Mouse (Mus musculus) CH12.LX (cell line): ENCODE results near the gene Gm49380. TPM values are rescaled to one million over a fixed set of nuclear protein-coding genes. Genes with fewer than 3 reads are reported as not detected.
A peak's percentile ranks its signal among the peaks of the same experiment; 100 is the strongest.

Source experiments
- DNase-seq: peaks from one replicate; pipeline ENCODE4 v3.0.0-alpha.2; 2013; ENCODE audit errors: extremely low read depth
- H3K27ac ChIP-seq: 2 replicates; pipeline ENCODE4 v1.5.1; 2012; ENCODE audit warnings: low read depth, mild to moderate bottlenecking, control low read depth, moderate library complexity; ENCODE audit not compliant: insufficient read depth
- H3K27me3 ChIP-seq: replicated peaks from 2 replicates; pipeline ENCODE3; 2012; ENCODE audit warnings: inconsistent platforms
- H3K36me3 ChIP-seq, 2 experiments: replicated peaks in 1 of 2; 2 replicates each; pipeline versions ENCODE3 to v1.6.1; 2012; ENCODE audit warnings: inconsistent platforms in 1 of 2, low read length in 1 of 2, mild to moderate bottlenecking in 1 of 2, mixed read lengths in 1 of 2, moderate library complexity in 1 of 2; ENCODE audit not compliant: control insufficient read depth in 1 of 2, insufficient read depth in 1 of 2
- H3K4me1 ChIP-seq, 2 experiments: 2 replicates each; pipeline ENCODE4 v1.6.1; 2012; ENCODE audit warnings: inconsistent platforms in 1 of 2, moderate library complexity in 1 of 2; ENCODE audit not compliant: insufficient read depth in 2 of 2, control insufficient read depth in 1 of 2
- H3K4me2 ChIP-seq: 2 replicates; pipeline ENCODE4 v1.6.1; 2012; ENCODE audit warnings: low read depth, mild to moderate bottlenecking, control low read depth; ENCODE audit not compliant: poor library complexity, insufficient read depth, severe bottlenecking
- H3K4me3 ChIP-seq, 3 experiments: fragments of 150-350 bp in 1 of 3; sonication (generic) in 1 of 3; replicated peaks in 1 of 3; 2 replicates each; pipeline versions ENCODE3 to v1.5.1; 2011 to 2012; ENCODE audit warnings: low read depth in 2 of 3, low read length in 2 of 3, mild to moderate bottlenecking in 2 of 3, moderate library complexity in 2 of 3, control low read depth in 1 of 3, improper control_type of control experiment in 1 of 3, inconsistent platforms in 1 of 3, mixed read lengths in 1 of 3; ENCODE audit not compliant: poor library complexity in 1 of 3
- H3K79me2 ChIP-seq: replicated peaks from 2 replicates; pipeline ENCODE4 v1.6.1; 2012; ENCODE audit warnings: mild to moderate bottlenecking, moderate library complexity; ENCODE audit not compliant: control insufficient read depth, poor library complexity, insufficient read depth, severe bottlenecking; ENCODE audit errors: extremely low read depth
- H3K9ac ChIP-seq: 2 replicates; pipeline ENCODE4 v1.6.1; 2012; ENCODE audit warnings: low read depth, mild to moderate bottlenecking, control low read depth, moderate library complexity; ENCODE audit not compliant: insufficient read depth
- H3K9me3 ChIP-seq: replicated peaks from 2 replicates; pipeline ENCODE3; 2012; ENCODE audit warnings: low read length, inconsistent platforms, mixed read lengths
- BHLHE40 ChIP-seq: IDR thresholded peaks from 2 replicates; pipeline ENCODE4 v1.6.1; 2011; ENCODE audit warnings: mild to moderate bottlenecking, low read depth, low read length, improper control_type of control experiment
- CTCF ChIP-seq, 2 experiments: IDR thresholded peaks in 1 of 2; conservative IDR thresholded peaks in 1 of 2; 2 replicates each; pipeline ENCODE4 v1.5.1; 2011 to 2012; ENCODE audit warnings: low read depth in 2 of 2, low read length in 2 of 2, improper control_type of control experiment in 1 of 2, inconsistent platforms in 1 of 2, mild to moderate bottlenecking in 1 of 2, moderate library complexity in 1 of 2
- E2F4 ChIP-seq: IDR thresholded peaks from 2 replicates; pipeline ENCODE4 v1.6.1; 2011; ENCODE audit warnings: low read depth, low read length, improper control_type of control experiment; ENCODE audit not compliant: insufficient replicate concordance
- ELF1 ChIP-seq: IDR thresholded peaks from 2 replicates; pipeline ENCODE4 v1.6.1; 2014; ENCODE audit warnings: low read depth, mild to moderate bottlenecking, inconsistent platforms, low read length, improper control_type of control experiment
- EP300 ChIP-seq: IDR thresholded peaks from 2 replicates; pipeline ENCODE4 v1.6.1; 2011; ENCODE audit warnings: low read length, improper control_type of control experiment
- ETS1 ChIP-seq: conservative IDR thresholded peaks from 2 replicates; pipeline ENCODE4 v1.6.1; 2012; ENCODE audit warnings: low read depth, mild to moderate bottlenecking, inconsistent platforms, low read length, improper control_type of control experiment, moderate library complexity
- GABPA ChIP-seq: IDR thresholded peaks from 2 replicates; pipeline ENCODE4 v1.6.1; 2012; ENCODE audit warnings: low read depth, low read length, improper control_type of control experiment, inconsistent platforms; ENCODE audit not compliant: insufficient replicate concordance
- IRF4 ChIP-seq: IDR thresholded peaks from 2 replicates; pipeline ENCODE4 v1.6.1; 2014; ENCODE audit warnings: low read depth, mild to moderate bottlenecking, inconsistent platforms, low read length, improper control_type of control experiment
- JUND ChIP-seq: conservative IDR thresholded peaks from 2 replicates; pipeline ENCODE4 v1.6.1; 2011; ENCODE audit warnings: low read depth, low read length, improper control_type of control experiment
- KAT2A ChIP-seq: IDR thresholded peaks from 2 replicates; pipeline ENCODE4 v1.6.1; 2012; ENCODE audit warnings: low read length, improper control_type of control experiment, inconsistent platforms; ENCODE audit not compliant: insufficient replicate concordance
- MAFK ChIP-seq: IDR thresholded peaks from 2 replicates; pipeline ENCODE4 v1.6.1; 2011; ENCODE audit warnings: low read length, improper control_type of control experiment; ENCODE audit not compliant: insufficient replicate concordance
- MAX ChIP-seq: IDR thresholded peaks from 2 replicates; pipeline ENCODE4 v1.6.1; 2011; ENCODE audit warnings: low read length, improper control_type of control experiment
- MAZ ChIP-seq: IDR thresholded peaks from 2 replicates; pipeline ENCODE4 v1.6.1; 2012; ENCODE audit warnings: low read depth, mild to moderate bottlenecking, inconsistent platforms, low read length, improper control_type of control experiment, moderate library complexity
- MXI1 ChIP-seq: IDR thresholded peaks from 2 replicates; pipeline ENCODE4 v1.6.1; 2011; ENCODE audit warnings: mild to moderate bottlenecking, low read depth, low read length, improper control_type of control experiment
- NELFE ChIP-seq: IDR thresholded peaks from 2 replicates; pipeline ENCODE4 v1.6.1; 2011; ENCODE audit warnings: low read depth, low read length, improper control_type of control experiment
- POLR2AphosphoS2 ChIP-seq: IDR thresholded peaks from 2 replicates; pipeline ENCODE4 v1.6.1; 2011; ENCODE audit warnings: low read depth, low read length, improper control_type of control experiment
- RAD21 ChIP-seq: IDR thresholded peaks from 2 replicates; pipeline ENCODE4 v1.6.1; 2011; ENCODE audit warnings: low read depth, mild to moderate bottlenecking, low read length, improper control_type of control experiment, moderate library complexity
- SIN3A ChIP-seq: IDR thresholded peaks from 2 replicates; pipeline ENCODE4 v1.6.1; 2012; ENCODE audit warnings: low read length, improper control_type of control experiment, inconsistent platforms
- SMC3 ChIP-seq: IDR thresholded peaks from 2 replicates; pipeline ENCODE4 v1.6.1; 2011; ENCODE audit warnings: low read depth, low read length, improper control_type of control experiment
- TBP ChIP-seq: conservative IDR thresholded peaks from 2 replicates; pipeline ENCODE4 v1.6.1; 2011; ENCODE audit warnings: low read depth, low read length, improper control_type of control experiment
- UBTF ChIP-seq: IDR thresholded peaks from 2 replicates; pipeline ENCODE4 v1.6.1; 2012; ENCODE audit warnings: low read depth, mild to moderate bottlenecking, inconsistent platforms, low read length, improper control_type of control experiment, moderate library complexity
- USF2 ChIP-seq: conservative IDR thresholded peaks from 2 replicates; pipeline ENCODE4 v1.6.1; 2011; ENCODE audit warnings: low read depth, low read length, improper control_type of control experiment
- ZC3H11A ChIP-seq: IDR thresholded peaks from 2 replicates; pipeline ENCODE4 v1.6.1; 2012; ENCODE audit warnings: low read depth, mild to moderate bottlenecking, inconsistent platforms, low read length, improper control_type of control experiment
- ZKSCAN1 ChIP-seq: IDR thresholded peaks from 2 replicates; pipeline ENCODE4 v1.6.1; 2012; ENCODE audit warnings: low read depth, inconsistent platforms, low read length, improper control_type of control experiment, borderline replicate concordance
- ZMIZ1 ChIP-seq: IDR thresholded peaks from 2 replicates; pipeline ENCODE4 v1.6.1; 2012; ENCODE audit warnings: low read depth, mild to moderate bottlenecking, inconsistent platforms, low read length, improper control_type of control experiment
- dilution Hi-C: fragments of 300-500 bp; cut with MboI; formaldehyde crosslinking; loops from 2 replicates; pipeline ENCODE4 v1.14.3; 2020; ENCODE audit warnings: low sequenced_read_pairs; ENCODE audit not compliant: extremely low pct_unique_long_range_greater_than_20kb, extremely low pct_ligation_motif_present
- in situ Hi-C: fragments of 300-500 bp; cut with MboI; formaldehyde crosslinking; loops from 3 replicates; pipeline ENCODE4 v1.14.3; 2019; ENCODE audit warnings: low sequenced_read_pairs, low pct_ligation_motif_present, low pct_unique_long_range_greater_than_20kb, mixed read lengths
- polyA plus RNA-seq: library from polyadenylated mRNA; unstranded; fragments of >175 nt; gene quantifications from 2 replicates; pipeline ENCODE4 v1.2.1, GENCODE M21; 2012; ENCODE audit warnings: low read depth; ENCODE audit not compliant: insufficient read length
- total RNA-seq, 2 experiments: library from RNA; depleted of rRNA; stranded (reverse); fragments of 300-350 nt in 1 of 2; fragments of >200 nt in 1 of 2; gene quantifications; 2 replicates each; pipeline ENCODE4 v1.2.3; 2012 to 2014

The Gm49380 gene
- total and polyA plus RNA-seq, 3 experiments = not detected

DNA sequence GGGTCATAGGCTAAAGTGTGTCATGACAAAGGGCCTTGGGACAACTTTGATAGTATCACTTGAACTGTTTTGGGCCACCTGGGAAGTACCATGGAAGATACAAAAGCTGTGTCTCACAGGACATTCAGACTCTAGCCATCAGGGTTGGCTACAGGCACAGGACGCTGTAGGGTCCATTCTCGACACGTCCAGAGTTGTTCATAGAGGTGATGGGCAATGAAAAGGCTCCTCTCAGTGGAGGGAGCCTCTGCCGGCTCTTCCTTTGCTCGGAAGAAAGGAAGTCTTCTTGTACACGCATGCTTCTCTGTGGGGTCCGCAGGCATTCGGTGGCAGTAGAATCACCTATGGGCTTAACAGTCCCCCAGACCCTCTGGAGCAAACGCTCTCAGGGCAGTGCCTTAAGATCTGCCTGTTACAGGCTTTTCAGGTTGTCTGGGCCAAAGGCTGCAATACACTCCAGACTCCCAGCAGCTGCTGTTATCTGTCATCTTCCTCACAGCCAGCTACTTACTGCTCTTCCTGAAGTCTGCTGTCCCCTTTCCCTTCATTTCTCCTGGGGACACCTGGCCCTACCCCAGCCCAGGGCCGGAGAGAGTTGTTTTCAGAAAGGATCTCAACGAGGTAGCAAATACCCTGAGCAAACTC is 35.9 kb downstream of the Gm49380 start:
- Histone ChIP-seq H3K27ac (no peak overlapping the region), H3K79me2 (no peaks in the 10 kb centered on the region), H3K36me3 (no peaks in the 10 kb centered on the region), H3K4me2 (no peak overlapping the region), H3K9me3 (no peaks in the 10 kb centered on the region), H3K4me1 (peaks cover 0 to 16% of the 10 kb centered on the region in 2 experiments; a peak in 2 of 4 replicates), H3K9ac (no peak overlapping the region), H3K27me3 (peaks cover 59% of the 10 kb centered on the region), H3K4me3 (no peak overlapping the region)
- TF ChIP-seq SIN3A = no peak
- no peak for TF ChIP-seq ZC3H11A
- TF ChIP-seq ETS1 = no peak
- no peak for TF ChIP-seq ELF1
- no peak for TF ChIP-seq E2F4
- no peak for TF ChIP-seq MXI1
- TF ChIP-seq ZMIZ1 = no peak
- no peak for TF ChIP-seq TBP
- no peak for TF ChIP-seq RAD21
- TF ChIP-seq GABPA = no peak
- no peak for TF ChIP-seq EP300
- TF ChIP-seq ZKSCAN1 = no peak
- no peak for TF ChIP-seq MAFK
- TF ChIP-seq UBTF = no peak
- TF ChIP-seq MAX = no peak
- no peak for TF ChIP-seq IRF4
- TF ChIP-seq BHLHE40 = no peak
- in situ Hi-C loops (no loop called here), dilution Hi-C loops (no loop called here)
- DNase-seq = no peak

DNA sequence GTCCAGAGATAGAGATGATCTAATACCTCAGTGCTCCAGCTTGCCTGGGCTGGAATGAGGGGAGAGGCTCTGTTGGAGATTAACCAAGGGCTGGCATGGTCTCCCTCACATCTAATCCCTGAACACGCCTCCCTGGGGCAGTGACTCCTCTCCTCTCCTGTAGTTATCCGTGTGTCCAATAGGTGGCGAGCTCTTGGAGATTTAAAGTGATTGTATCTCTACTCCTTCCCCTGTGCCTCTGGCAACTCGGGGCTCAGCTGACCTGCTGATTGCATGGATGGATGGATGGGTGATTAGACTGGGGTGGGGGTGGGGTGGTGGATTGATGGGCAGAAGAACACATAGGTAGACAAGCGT is 36.6 kb downstream of the Gm49380 start:
- H3K27ac ChIP-seq = no peak overlapping the region
- in situ Hi-C loops = no loop called here
- dilution Hi-C loops = no loop called here
- H3K9ac ChIP-seq = no peak overlapping the region
- peaks cover 59% of the 10 kb centered on the region for H3K27me3 ChIP-seq
- no peak overlapping the region for H3K4me2 ChIP-seq
- peaks cover 4 to 16% of the 10 kb centered on the region in 2 experiments for H3K4me1 ChIP-seq
- no peak overlapping the region for H3K4me3 ChIP-seq
- no peaks in the 10 kb centered on the region for H3K36me3 ChIP-seq
- DNase-seq = peak; percentile 78
- no peaks in the 10 kb centered on the region for H3K9me3 ChIP-seq
- TF ChIP-seq NELFE = no peak
- no peak for TF ChIP-seq GABPA
- peak; percentile 61 for TF ChIP-seq SMC3
- TF ChIP-seq CTCF (conservative IDR thresholded peaks at IDR 0.05 in 1 of 2, IDR thresholded peaks at IDR 0.05 in 1 of 2; ENCODE audit: low read depth in 2 of 2, low read length in 2 of 2) = peak; percentile 33 to 72; a peak in 3 of 4 replicates
- TF ChIP-seq POLR2AphosphoS2 = no peak
- TF ChIP-seq USF2 = no peak
- no peak for TF ChIP-seq JUND
- peak; percentile 41 for TF ChIP-seq RAD21
- TF ChIP-seq KAT2A = no peak
- no peak for TF ChIP-seq MAZ
- no peaks in the 10 kb centered on the region for H3K79me2 ChIP-seq
